Comparison of ENCODE assay signal across 11 mouse cellular contexts in genomic region chr11:49811099-49811541, GRCm38 (mm10). TPM values are rescaled to one million over a fixed set of nuclear protein-coding genes. Genes with fewer than 3 reads are reported as not detected.
A peak's percentile ranks its signal among the peaks of the same experiment; 100 is the strongest.
DNase-seq lines count a peak whose midpoint lies in the region; ATAC-seq lines count a peak whose summit lies in the region.
"Had no signal": no experiment of that assay in that cellular context is flagged by ENCODE, and none has a peak within 500 bp of the region (broad histone marks: within the 10 kb centered on the region; RNA-seq: fewer than 3 reads in every experiment).

No protein-coding gene starts in this region.

- H3K27me3 ChIP-seq in liver, embryonic 11.5 days (replicated peaks; ENCODE audit: control insufficient read depth, insufficient read depth, low read length), result no peaks in the 10 kb centered on the region
- no peaks in the 10 kb centered on the region for H3K27me3 ChIP-seq in forebrain, embryonic 14.5 days (replicated peaks; ENCODE audit: control insufficient read depth, insufficient read depth, low read length)
- H3K27me3 ChIP-seq: hindbrain, embryonic 15.5 days had no signal

- no peaks in the 10 kb centered on the region for H3K9me3 ChIP-seq in liver, embryonic 11.5 days (ENCODE audit: control insufficient read depth, low read length)
- no peaks in the 10 kb centered on the region for H3K9me3 ChIP-seq in forebrain, embryonic 14.5 days (replicated peaks; ENCODE audit: control insufficient read depth, low read length)
- H3K9me3 ChIP-seq: hindbrain, embryonic 15.5 days had no signal

- H3K4me2 ChIP-seq in liver, embryonic 11.5 days, result peak overlapping the region; percentile 26; the same call in 1 of the 2 replicates
- no peak overlapping the region for H3K4me2 ChIP-seq in forebrain, embryonic 14.5 days (ENCODE audit: low read length)
- H3K4me2 ChIP-seq: hindbrain, embryonic 15.5 days; lung, embryonic 14.5 days had no signal

- no peak overlapping the region for H3K4me3 ChIP-seq in liver, embryonic 11.5 days (ENCODE audit: low read depth, low read length)
- no peak overlapping the region for H3K4me3 ChIP-seq in forebrain, embryonic 14.5 days (ENCODE audit: low read depth, low read length)
- H3K4me3 ChIP-seq: hindbrain, embryonic 15.5 days had no signal

- DNase-seq in 416B (ENCODE audit: low read depth), result peak; percentile 86
- DNase-seq in gastrocnemius, adult 8-10 months (ENCODE audit: low spot score in 2 of 2), result peak; percentile 15 to 31
- peak; percentile 48 for DNase-seq in liver, embryonic 11.5 days (ENCODE audit: low spot score)
- no peak for DNase-seq in layer of hippocampus, adult 9-10 months (ENCODE audit: low spot score)
- DNase-seq in forebrain, embryonic 14.5 days (ENCODE audit: low spot score), result no peak
- DNase-seq in layer of hippocampus, adult 11-12 months (ENCODE audit: low spot score), result no peak
- DNase-seq: cerebellum, adult 18-20 months; lung, embryonic 14.5 days; right cerebral cortex, postnatal 4 days had no signal

- H3K9ac ChIP-seq in liver, embryonic 11.5 days (ENCODE audit: low read depth, low read length), result no peak overlapping the region
- H3K9ac ChIP-seq in forebrain, embryonic 14.5 days (ENCODE audit: low read length), result no peak overlapping the region
- H3K9ac ChIP-seq: hindbrain, embryonic 15.5 days; lung, embryonic 14.5 days had no signal

- peaks cover 16% of the 10 kb centered on the region for H3K4me1 ChIP-seq in liver, embryonic 11.5 days (replicated peaks; ENCODE audit: control insufficient read depth, insufficient read depth, low read length)
- H3K4me1 ChIP-seq in forebrain, embryonic 14.5 days (ENCODE audit: control insufficient read depth, insufficient read depth, low read length), result no peaks in the 10 kb centered on the region
- H3K4me1 ChIP-seq: hindbrain, embryonic 15.5 days had no signal

- no peaks in the 10 kb centered on the region; the same call in 1 of the 2 replicates for H3K36me3 ChIP-seq in liver, embryonic 11.5 days (ENCODE audit: control insufficient read depth, insufficient read depth, low read length)
- H3K36me3 ChIP-seq in forebrain, embryonic 14.5 days (ENCODE audit: control insufficient read depth, insufficient read depth, low read length), result no peaks in the 10 kb centered on the region

- peak; percentile 72 for ATAC-seq in CD4-positive, CD25-positive, alpha-beta regulatory T cell, adult 4 months
- ATAC-seq in liver, embryonic 11.5 days (replicated peaks; ENCODE audit: low FRiP score), result peak; percentile 88
- ATAC-seq in forebrain, embryonic 14.5 days, result no peak

- peak overlapping the region; percentile 21; the same call in 1 of the 2 replicates for H3K27ac ChIP-seq in liver, embryonic 11.5 days (ENCODE audit: low read depth, low read length)
- H3K27ac ChIP-seq in forebrain, embryonic 14.5 days (ENCODE audit: low read depth, low read length), result no peak overlapping the region
- H3K27ac ChIP-seq: hindbrain, embryonic 15.5 days had no signal

- WGBS in liver, embryonic 11.5 days, result 34% methylated on average over 8 of the region's 8 CpGs
- 95% methylated on average over 8 of the region's 8 CpGs for WGBS in forebrain, embryonic 14.5 days

RNA-seq across cellular contexts. Expression of gene Gfpt2, which starts 17.1 kb away (rescaled TPM):
- polyA plus RNA-seq in CD4-positive, CD25-positive, alpha-beta regulatory T cell, adult 4 months (2017; shearing (Covaris generic)), result 1 to 10 TPM; 1.9 to 3.2 TPM
- total RNA-seq in gastrocnemius, adult 8-10 months (2022), result 1 to 10 TPM; 3.0 to 6.9 (median 5.8) TPM
- 6.2 and 6.5 TPM in 2 replicates for polyA plus RNA-seq in liver, embryonic 11.5 days (2014; fragmentation: Nextera tagmentation; extraction: Ambion mirVana)
- 6.0 and 8.3 TPM in 2 replicates for polyA plus RNA-seq in forebrain, embryonic 14.5 days (2014; fragmentation: Nextera tagmentation; extraction: Ambion mirVana)

RNA-seq across cellular contexts. Expression of gene Mapk9, which starts 35.4 kb away (rescaled TPM):
- 10 to 100 TPM; 16.0 to 18.5 TPM for polyA plus RNA-seq in CD4-positive, CD25-positive, alpha-beta regulatory T cell, adult 4 months (2017; shearing (Covaris generic))
- 10 to 100 TPM; 45.2 to 65.2 (median 53.8) TPM for total RNA-seq in gastrocnemius, adult 8-10 months (2022)
- 47.5 and 52.3 TPM in 2 replicates for polyA plus RNA-seq in liver, embryonic 11.5 days (2014; fragmentation: Nextera tagmentation; extraction: Ambion mirVana)
- 43.6 and 49.1 TPM in 2 replicates for polyA plus RNA-seq in forebrain, embryonic 14.5 days (2014; fragmentation: Nextera tagmentation; extraction: Ambion mirVana)

Comparison
In these comparisons a context has a peak if more than half of its experiments do, and no peak if none do; other contexts are left out.
1. DNase-seq: peak in 416B (single experiment), gastrocnemius, adult 8-10 months (2 of 2) and liver, embryonic 11.5 days (single experiment); none in layer of hippocampus, adult 9-10 months (single experiment), forebrain, embryonic 14.5 days (single experiment) and layer of hippocampus, adult 11-12 months (single experiment).